Mouse (Mus musculus): ENCODE results near the gene Fbxl2. TPM values are rescaled to one million over a fixed set of nuclear protein-coding genes. Genes with fewer than 3 reads are reported as not detected.
"Not testable (repeated sequence)": the region's sequence is repeated elsewhere in the genome, so short reads cannot be mapped to it uniquely, and the experiment has no call there.

The Fbxl2 gene
- 9.2 and 10.7 TPM in 2 replicates for polyA plus RNA-seq (2016; fragmentation: Nextera tagmentation; extraction: Ambion mirVana)

- ATAC-seq (ENCODE audit: low FRiP score) = no peak
- WGBS = 88% methylated on average over 10 of the region's 10 CpGs
These were observed at the start of gene Fbxl2 for GRCm38 (mm10) chr9:114046028-114046427. Gene Fbxl2, minus strand, starts transcription at chr9:114046191.

GRCm38 (mm10) chr9:114094854-114095253 is 48.9 kb upstream of the Fbxl2 start:
- H3K27ac ChIP-seq = no peak overlapping the region
- H3K36me3 ChIP-seq (replicated peaks) = no peaks in the 10 kb centered on the region
- no peaks in the 10 kb centered on the region for H3K4me1 ChIP-seq
- H3K4me2 ChIP-seq = no peak overlapping the region
- 94% methylated on average over 2 of the region's 2 CpGs for WGBS
- H3K27me3 ChIP-seq = no peaks in the 10 kb centered on the region
- no peak overlapping the region for H3K9ac ChIP-seq
- H3K4me3 ChIP-seq (replicated peaks) = no peak overlapping the region
- no peak for ATAC-seq (ENCODE audit: low FRiP score)
- no peaks in the 10 kb centered on the region for H3K9me3 ChIP-seq

More at GRCm38 (mm10) chr9:114046028-114046427, at the start of gene Fbxl2:
- Histone ChIP-seq H3K27ac (no peak within 1 kb of the TSS), H3K27me3 (no peaks in the 10 kb centered on the region), H3K36me3 (replicated peaks) (no peaks in the 10 kb centered on the region), H3K4me2 (no peak within 1 kb of the TSS), H3K4me1 (peaks cover 3% of the 10 kb centered on the region), H3K9ac (no peak within 1 kb of the TSS), H3K9me3 (no peaks in the 10 kb centered on the region), H3K4me3 (replicated peaks) (no peak within 1 kb of the TSS)

- H3K4me2 ChIP-seq = not testable (repeated sequence)
- 18% methylated on average over 9 of the region's 9 CpGs for WGBS
These were observed 46.2 kb upstream of the Fbxl2 start for GRCm38 (mm10) chr9:114092188-114092587.

GRCm38 (mm10) chr9:114088885-114089284 is 42.9 kb upstream of the Fbxl2 start:
- H3K9me3 ChIP-seq; H3K27ac ChIP-seq; H3K4me1 ChIP-seq; H3K36me3 ChIP-seq (replicated peaks); ATAC-seq (ENCODE audit: low FRiP score); H3K9ac ChIP-seq; H3K4me3 ChIP-seq (replicated peaks); H3K4me2 ChIP-seq; H3K27me3 ChIP-seq: not testable (repeated sequence)
- WGBS = 83% methylated on average over 6 of the region's 6 CpGs

More at GRCm38 (mm10) chr9:114092188-114092587, 46.2 kb upstream of the Fbxl2 start:
- H3K9me3 ChIP-seq; H3K36me3 ChIP-seq (replicated peaks); H3K9ac ChIP-seq; H3K4me3 ChIP-seq (replicated peaks); H3K27me3 ChIP-seq; H3K27ac ChIP-seq; H3K4me1 ChIP-seq: not testable (repeated sequence)
- peak; percentile 60; the same call in 1 of the 2 replicates for ATAC-seq (ENCODE audit: low FRiP score)

- H3K27ac ChIP-seq = no peak overlapping the region
- whole genome bisulfite sequencing = 82% methylated on average over 11 of the region's 11 CpGs
These were observed 41.3 kb upstream of the Fbxl2 start for GRCm38 (mm10) chr9:114087106-114087815.

GRCm38 (mm10) chr9:114086422-114086821 is 40.4 kb upstream of the Fbxl2 start:
- no peak for ATAC-seq (ENCODE audit: low FRiP score)
- H3K9me3 ChIP-seq = no peaks in the 10 kb centered on the region
- H3K36me3 ChIP-seq (replicated peaks) = no peaks in the 10 kb centered on the region
- H3K4me3 ChIP-seq (replicated peaks) = no peak overlapping the region
- no peak overlapping the region for H3K4me2 ChIP-seq
- H3K27ac ChIP-seq = no peak overlapping the region
- H3K4me1 ChIP-seq = no peaks in the 10 kb centered on the region
- no peak overlapping the region for H3K9ac ChIP-seq
- 92% methylated on average over 3 of the region's 3 CpGs for WGBS
- no peaks in the 10 kb centered on the region for H3K27me3 ChIP-seq

More at GRCm38 (mm10) chr9:114087106-114087815, 41.3 kb upstream of the Fbxl2 start:
- H3K27me3 ChIP-seq = no peaks in the 10 kb centered on the region
- no peak overlapping the region for H3K4me2 ChIP-seq
- no peak overlapping the region for H3K9ac ChIP-seq
- H3K4me1 ChIP-seq = no peaks in the 10 kb centered on the region
- no peaks in the 10 kb centered on the region for H3K36me3 ChIP-seq (replicated peaks)
- H3K9me3 ChIP-seq = no peaks in the 10 kb centered on the region
- ATAC-seq (ENCODE audit: low FRiP score) = no peak
- no peak overlapping the region for H3K4me3 ChIP-seq (replicated peaks)

- H3K4me3 ChIP-seq (replicated peaks) = no peak overlapping the region
- H3K9ac ChIP-seq = no peak overlapping the region
- no peak overlapping the region for H3K27ac ChIP-seq
- H3K9me3 ChIP-seq = no peaks in the 10 kb centered on the region
- WGBS = 90% methylated on average over 19 of the region's 19 CpGs
- H3K4me2 ChIP-seq = no peak overlapping the region
- no peaks in the 10 kb centered on the region for H3K36me3 ChIP-seq (replicated peaks)
- no peak for ATAC-seq (ENCODE audit: low FRiP score)
- no peaks in the 10 kb centered on the region for H3K27me3 ChIP-seq
- no peaks in the 10 kb centered on the region for H3K4me1 ChIP-seq
These were observed 27.7 kb upstream of the Fbxl2 start for GRCm38 (mm10) chr9:114073681-114074080.

GRCm38 (mm10) chr9:114069372-114069771 is 23.4 kb upstream of the Fbxl2 start:
- 69% methylated on average over 6 of the region's 6 CpGs for WGBS
- no peaks in the 10 kb centered on the region for H3K9me3 ChIP-seq
- no peak for ATAC-seq (ENCODE audit: low FRiP score)

GRCm38 (mm10) chr9:114068494-114069053 is 22.6 kb upstream of the Fbxl2 start:
- ATAC-seq (ENCODE audit: low FRiP score) = no peak
- H3K36me3 ChIP-seq (replicated peaks) = no peaks in the 10 kb centered on the region
- H3K4me3 ChIP-seq (replicated peaks) = no peak overlapping the region
- H3K9me3 ChIP-seq = no peaks in the 10 kb centered on the region
- H3K4me2 ChIP-seq = no peak overlapping the region
- no peak overlapping the region for H3K9ac ChIP-seq
- WGBS = 71% methylated on average over 12 of the region's 12 CpGs
- H3K27ac ChIP-seq = no peak overlapping the region
- H3K4me1 ChIP-seq = no peaks in the 10 kb centered on the region
- H3K27me3 ChIP-seq = no peaks in the 10 kb centered on the region

More at GRCm38 (mm10) chr9:114069372-114069771, 23.4 kb upstream of the Fbxl2 start:
- no peak overlapping the region for H3K4me3 ChIP-seq (replicated peaks)
- no peak overlapping the region for H3K4me2 ChIP-seq
- H3K4me1 ChIP-seq = no peaks in the 10 kb centered on the region
- no peak overlapping the region for H3K9ac ChIP-seq
- H3K27ac ChIP-seq = no peak overlapping the region
- H3K27me3 ChIP-seq = no peaks in the 10 kb centered on the region
- no peaks in the 10 kb centered on the region for H3K36me3 ChIP-seq (replicated peaks)

- peak; percentile 67 for ATAC-seq (ENCODE audit: low FRiP score)
- Histone ChIP-seq H3K4me3 (replicated peaks) (peak within 1 kb of the TSS; percentile 55), H3K4me2 (peak within 1 kb of the TSS; percentile 79), H3K36me3 (replicated peaks) (no peaks in the 10 kb centered on the region), H3K27ac (no peak within 1 kb of the TSS), H3K9me3 (no peaks in the 10 kb centered on the region), H3K4me1 (peaks cover 9% of the 10 kb centered on the region), H3K27me3 (peaks cover 44% of the 10 kb centered on the region), H3K9ac (peak within 1 kb of the TSS; percentile 40; the same call in 1 of the 2 replicates)
- WGBS = under 1% methylated on average over 59 of the region's 60 CpGs
These were observed 11.3 kb upstream of the Fbxl2 start, which contains the start of gene Susd5 for GRCm38 (mm10) chr9:114057090-114057796. Gene Susd5, plus strand, starts transcription at chr9:114057140.

GRCm38 (mm10) chr9:114052866-114053265 is 6.9 kb upstream of the Fbxl2 start:
- Histone ChIP-seq H3K9me3 (no peaks in the 10 kb centered on the region), H3K9ac (no peak overlapping the region), H3K4me2 (no peak overlapping the region), H3K36me3 (replicated peaks) (no peaks in the 10 kb centered on the region), H3K27ac (no peak overlapping the region), H3K4me1 (peaks cover 9% of the 10 kb centered on the region), H3K27me3 (peaks cover 28% of the 10 kb centered on the region), H3K4me3 (replicated peaks) (no peak overlapping the region)
- WGBS = 74% methylated on average over 6 of the region's 6 CpGs
- no peak for ATAC-seq (ENCODE audit: low FRiP score)

- no peak overlapping the region for H3K4me3 ChIP-seq (replicated peaks)
- no peaks in the 10 kb centered on the region for H3K9me3 ChIP-seq
- no peak for ATAC-seq (ENCODE audit: low FRiP score)
- H3K27ac ChIP-seq = no peak overlapping the region
- no peaks in the 10 kb centered on the region for H3K36me3 ChIP-seq (replicated peaks)
- peaks cover 20% of the 10 kb centered on the region for H3K27me3 ChIP-seq
- 72% methylated on average over 4 of the region's 4 CpGs for WGBS
- H3K4me2 ChIP-seq = no peak overlapping the region
- H3K4me1 ChIP-seq = peaks cover 2% of the 10 kb centered on the region
- no peak overlapping the region for H3K9ac ChIP-seq
These were observed 6.0 kb upstream of the Fbxl2 start for GRCm38 (mm10) chr9:114052031-114052430.
